Mouse (Mus musculus): ENCODE data around the gene Themis2. TPM values are rescaled to one million over a fixed set of nuclear protein-coding genes. Genes with fewer than 3 reads are reported as not detected.
A peak's percentile ranks its signal among the peaks of the same experiment; 100 is the strongest.
"Not testable (repeated sequence)": the region's sequence is repeated elsewhere in the genome, so short reads cannot be mapped to it uniquely, and the experiment has no call there.

The Themis2 gene
- total RNA-seq, 2 experiments from 2014 or later = 0.69 to 1.2 TPM

DNA sequence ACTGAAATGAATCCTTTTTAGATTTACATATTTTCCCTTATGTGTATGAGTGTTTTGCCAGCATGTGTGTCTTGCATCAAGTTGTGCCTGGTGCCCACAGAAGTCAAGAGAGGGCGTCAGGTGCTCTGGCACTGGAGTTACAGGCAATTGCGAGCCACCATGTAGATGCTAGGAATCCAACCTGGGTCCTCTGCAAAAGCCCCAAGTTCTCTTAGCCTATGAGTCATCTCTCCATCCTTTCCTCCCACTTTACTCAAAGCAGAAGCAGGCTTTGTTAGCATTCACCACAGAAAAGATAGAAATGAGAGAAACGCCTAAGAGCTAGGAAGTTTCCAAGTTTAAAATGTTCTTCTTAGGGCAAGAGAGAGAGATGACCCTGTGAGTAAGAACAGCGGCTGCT lies 3.7 kb upstream of the Themis2 start:
- DNase-seq = no peak

DNA sequence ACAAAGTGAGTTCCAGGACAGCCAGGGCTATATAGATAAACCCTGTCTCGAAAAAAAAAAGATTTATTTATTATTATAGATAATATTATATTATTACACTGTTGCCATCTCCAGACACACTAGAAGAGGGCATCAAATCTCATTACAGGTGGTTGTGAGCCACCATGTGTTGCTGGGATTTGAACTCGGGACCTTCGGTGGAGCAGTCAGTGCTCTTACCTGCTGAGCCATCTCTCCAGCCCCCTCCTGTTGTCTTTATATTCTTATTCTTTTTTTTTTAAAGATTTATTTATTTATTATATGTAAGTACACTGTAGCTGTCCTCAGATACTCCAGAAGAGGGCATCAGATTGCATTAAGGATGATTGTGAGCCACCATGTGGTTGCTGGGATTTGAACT lies 2.5 kb upstream of the Themis2 start:
- not testable (repeated sequence) for DNase-seq

DNA sequence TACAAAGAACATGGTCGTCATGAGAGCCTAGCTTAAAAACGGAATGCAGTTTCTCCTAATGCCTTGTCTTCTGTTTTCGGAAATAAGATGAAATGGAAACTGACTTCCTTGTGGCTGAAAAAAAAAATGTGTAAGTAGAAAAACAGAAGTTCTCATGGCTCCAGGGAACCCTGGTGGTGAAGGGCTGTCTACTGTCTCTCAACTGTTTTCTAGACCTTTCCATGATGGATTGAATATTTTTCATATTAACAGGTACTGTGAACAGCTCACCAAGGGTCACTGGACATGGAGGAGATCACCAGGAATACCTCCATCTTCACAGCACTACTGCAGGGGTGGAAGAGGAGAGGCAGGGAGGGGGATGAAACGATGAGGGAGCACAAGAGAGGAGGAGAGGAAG lies 1.8 kb upstream of the Themis2 start:
- DNase-seq = no peak

DNA sequence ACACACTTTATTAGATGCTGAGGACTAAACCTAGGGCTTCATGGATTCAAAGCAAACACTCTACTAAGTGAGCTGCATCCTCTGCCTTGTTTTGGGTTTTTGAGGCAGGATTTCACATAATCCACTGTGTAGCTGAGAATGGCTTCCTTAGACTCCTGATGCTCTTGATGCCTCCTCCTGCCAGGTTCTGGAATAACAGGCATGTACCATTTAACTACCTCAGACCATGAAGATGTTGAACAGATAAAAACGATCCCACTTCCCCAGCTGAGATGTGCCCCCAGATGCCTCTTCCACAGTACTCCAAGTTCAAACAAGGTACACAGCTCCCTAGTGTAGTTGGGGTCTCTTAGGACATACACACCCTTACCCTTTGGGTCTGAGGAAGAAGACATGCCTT lies 1.3 kb upstream of the Themis2 start:
- no peak for DNase-seq

DNA sequence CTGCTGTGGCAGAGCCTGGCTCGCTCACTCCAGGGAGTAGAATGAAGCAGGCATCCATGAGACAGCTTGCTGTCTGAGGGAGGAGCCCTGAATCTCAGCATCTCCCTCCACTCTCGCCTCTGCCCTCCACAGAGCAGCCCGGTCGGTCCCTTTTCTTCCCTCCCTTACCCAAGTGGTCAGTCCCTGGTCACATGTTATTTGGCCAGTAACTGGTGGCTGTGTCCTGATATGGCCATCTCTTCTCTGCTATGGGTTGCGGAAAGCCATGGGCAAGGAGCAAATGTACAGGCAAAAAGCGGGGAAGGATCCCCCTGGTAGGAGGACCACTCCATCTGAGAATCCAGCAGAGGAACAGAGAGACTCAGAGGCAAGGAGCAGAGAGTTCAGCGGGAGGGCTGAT lies 1.0 kb downstream of the Themis2 start:
- DNase-seq = no peak

DNA sequence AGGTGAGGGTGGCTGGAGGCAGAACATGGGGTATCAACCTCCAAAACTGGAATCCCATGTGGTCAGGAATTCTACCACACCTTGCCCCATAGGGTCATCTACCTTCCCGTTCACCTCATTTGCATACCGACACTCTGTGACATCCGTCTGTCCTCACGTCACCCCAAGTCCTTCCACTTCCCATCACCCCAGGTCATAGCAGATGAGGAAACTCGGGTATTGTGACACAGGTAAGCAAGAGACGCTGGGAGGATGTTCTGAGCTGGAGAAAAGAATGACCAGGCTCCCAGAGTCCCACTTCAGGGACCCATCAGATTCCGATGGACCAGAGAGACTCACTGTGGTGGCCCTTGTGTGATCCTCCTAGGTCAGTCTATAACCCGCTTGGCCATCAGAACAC lies 1.4 kb downstream of the Themis2 start:
- no peak for DNase-seq

DNA sequence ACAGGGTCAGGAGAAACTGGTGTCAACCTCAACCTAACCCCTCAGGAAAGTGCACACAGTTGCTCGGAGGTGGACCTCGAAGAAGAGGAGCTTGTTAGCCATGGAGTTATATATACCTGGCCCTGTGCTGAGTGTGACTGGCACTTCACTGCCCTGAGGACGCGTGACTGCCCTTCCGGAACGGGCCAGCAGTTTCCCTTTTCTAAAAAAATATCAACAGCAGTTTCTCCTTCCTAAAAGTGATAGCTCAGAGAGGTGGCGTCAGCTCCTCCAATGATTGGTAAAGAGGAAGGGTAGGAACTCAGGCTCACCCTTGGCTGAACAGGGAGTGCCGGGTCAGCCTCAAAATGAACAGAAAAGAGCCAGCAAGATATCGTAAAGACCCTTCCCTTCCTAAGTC lies 2.2 kb downstream of the Themis2 start:
- no peak for DNase-seq

DNA sequence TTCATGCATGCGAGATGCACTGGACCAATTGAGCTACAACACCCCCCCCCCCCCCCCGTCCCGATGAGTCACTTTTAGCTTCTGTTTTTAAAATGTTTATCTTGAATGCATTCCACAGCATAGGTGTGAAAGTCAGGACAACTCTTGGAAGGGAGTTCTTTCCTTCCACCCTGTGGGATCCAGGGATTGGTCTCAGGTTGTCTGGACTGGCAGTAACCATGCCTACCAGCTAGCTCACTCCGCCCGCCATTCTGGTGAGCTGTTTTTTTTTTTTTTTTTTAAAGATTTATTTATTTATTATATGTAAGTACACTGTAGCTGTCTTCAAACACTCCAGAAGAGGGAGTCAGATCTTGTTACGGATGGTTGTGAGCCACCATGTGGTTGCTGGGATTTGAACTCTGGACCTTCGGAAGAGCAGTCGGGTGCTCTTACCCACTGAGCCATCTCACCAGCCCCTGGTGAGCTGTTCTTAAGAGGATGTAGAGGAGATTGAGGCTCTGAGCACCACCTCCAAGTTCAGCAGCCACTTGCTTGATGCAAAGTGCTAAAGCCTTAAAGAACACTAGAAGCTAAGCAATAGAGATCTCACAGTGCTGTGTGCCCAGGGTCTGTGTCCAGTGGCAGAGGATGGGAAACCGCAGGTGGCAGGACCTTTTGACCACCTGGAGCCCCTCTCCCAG lies 2.7 kb downstream of the Themis2 start:
- DNase-seq = not testable (repeated sequence)

DNA sequence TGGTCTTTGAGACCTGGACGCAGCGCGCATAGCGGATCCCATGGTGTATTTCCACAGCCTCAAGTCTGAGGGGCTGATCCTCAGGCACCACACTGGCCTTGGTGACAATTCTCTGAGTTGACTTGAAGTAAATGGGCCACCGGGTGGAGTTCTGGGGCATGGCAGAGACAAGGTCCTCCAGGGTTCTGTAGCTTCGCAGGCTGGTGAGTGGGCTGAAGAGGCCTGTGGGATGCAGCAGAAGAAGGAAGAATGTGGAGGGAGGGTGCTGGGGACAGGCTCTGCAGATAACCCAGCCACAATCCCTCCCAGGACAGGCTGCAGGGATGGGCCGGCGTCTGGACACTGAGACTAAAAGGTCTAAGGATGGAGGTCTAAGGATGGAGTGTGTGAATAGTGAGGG lies 6.5 kb downstream of the Themis2 start:
- no peak for DNase-seq

DNA sequence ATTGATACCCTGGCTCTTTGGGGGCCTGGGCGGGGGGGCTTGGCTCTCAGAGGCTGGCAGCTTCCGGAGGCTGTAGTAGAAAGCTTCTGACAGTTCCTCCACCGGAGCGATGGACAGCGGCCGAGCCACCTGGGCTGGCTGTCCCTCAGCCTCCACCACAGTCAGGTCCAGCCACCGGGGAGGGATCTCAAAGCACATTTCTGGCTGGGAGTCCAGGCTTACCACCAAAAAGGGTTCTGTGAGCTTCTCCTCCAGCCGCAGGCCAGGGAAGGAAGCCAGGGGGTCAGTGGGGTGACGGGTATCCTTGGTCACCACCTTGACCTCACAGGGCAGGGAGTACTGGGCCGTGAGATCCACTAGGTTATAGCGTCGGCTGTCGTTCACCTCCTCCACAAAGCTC lies 11.0 kb downstream of the Themis2 start:
- DNase-seq = no peak

DNA sequence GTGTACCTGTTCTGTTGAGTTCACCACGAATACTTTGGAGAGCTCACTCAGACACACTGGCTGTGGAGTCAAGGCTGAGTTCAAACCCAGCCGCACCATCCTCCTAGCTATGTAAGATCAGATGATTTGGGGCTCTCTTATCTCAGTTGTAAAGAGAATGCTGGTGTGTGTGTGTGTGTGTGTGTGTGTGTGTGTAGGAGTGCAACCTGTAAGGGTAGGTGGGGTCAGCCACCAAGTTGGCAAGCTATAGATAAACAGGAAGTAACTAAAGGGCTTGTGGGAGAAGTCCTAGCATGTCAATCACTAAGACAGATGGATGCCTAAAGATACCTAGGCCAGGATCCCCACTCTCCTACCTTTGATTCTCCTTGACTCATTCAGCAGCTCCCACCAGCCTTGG lies 12.5 kb downstream of the Themis2 start:
- DNase-seq = no peak

DNA sequence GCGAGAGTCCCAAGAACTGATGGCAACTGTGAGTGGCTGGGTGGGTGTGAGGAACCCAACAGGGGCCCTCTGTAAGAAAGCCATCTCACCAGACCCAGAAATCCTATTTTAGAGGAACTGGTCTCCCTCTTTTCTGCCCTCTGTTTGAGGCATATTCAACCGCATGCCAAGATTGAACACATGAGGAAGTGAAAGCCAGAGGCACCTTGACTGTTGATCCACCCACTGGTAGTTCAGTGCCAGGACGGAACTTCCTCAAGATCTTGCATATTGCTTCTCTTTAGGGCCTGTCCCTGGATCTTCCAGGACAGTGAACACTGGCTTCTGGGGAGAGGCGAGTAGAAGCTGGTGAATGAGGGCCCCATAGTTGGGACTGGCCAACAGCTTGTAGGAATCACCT lies 15.9 kb downstream of the Themis2 start:
- DNase-seq = no peak

DNA sequence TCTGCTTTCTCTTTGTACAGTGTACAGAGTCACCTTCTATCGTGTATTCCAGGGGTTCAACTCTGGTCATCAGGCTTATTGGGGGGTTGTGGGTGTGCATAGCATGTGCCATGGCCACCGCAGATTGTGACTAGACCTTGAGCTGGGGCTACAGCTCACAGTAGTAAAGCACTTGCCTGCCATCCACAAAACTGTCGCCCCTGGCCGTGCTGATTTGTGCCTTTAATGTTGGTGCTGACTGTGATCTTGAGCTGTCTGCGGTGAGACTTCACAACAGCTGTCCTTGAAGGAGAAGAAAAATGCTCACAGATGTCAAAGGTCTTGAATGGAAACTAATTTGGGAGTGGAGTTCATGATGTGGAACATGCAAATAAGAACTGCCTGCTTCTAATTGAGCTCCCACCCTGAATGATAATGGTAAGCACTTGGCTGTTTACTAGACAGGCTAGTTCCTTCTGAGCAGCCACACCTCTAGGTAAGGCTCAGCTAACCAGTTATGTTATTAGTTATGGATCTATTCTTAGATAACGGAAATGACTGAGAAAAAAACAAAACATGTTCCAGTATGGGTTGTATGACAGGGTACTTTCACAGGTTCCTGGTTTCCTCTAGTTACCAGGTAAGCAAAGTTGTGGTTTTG lies 17.5 kb downstream of the Themis2 start:
- no peak for DNase-seq

DNA sequence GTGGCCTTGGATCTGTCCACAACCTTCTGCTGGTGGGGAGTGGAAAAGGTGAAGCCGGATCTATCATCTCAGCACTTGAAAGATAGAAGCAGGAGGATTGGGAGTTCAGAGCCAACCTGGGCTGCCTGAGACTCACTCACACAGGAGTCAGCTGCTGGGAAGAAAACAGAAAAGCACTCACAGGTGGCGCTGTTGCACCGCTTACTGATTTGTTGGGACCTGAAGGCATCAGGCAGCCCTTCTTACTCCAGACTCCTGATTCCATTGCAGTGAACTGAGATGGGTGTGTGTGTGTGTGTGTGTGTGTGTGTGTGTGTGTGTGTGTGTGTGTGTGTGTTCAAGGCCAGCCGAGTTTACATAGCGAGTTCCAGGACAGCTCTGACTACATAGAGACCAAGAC lies 19.4 kb downstream of the Themis2 start:
- peak; percentile 36 for DNase-seq

DNA sequence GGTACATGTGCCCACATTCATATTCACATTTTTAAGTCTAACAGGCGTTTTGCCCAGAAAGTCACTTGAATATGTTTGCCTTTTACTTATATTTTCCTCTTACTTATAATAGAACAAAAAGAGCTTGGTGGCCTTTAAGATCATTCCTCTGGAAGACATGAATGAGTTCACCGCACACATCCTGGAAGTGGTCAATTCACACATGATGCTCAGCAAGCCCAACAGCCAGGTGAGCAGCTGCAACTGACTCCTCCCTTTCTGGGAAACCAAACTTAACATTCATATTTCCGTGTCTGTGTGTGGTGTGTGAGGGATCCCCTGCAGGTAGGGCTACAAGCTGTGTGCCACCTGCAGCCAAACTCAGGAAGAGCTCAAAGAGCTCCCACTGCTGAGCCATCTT lies 21.3 kb downstream of the Themis2 start:
- no peak for DNase-seq

DNA sequence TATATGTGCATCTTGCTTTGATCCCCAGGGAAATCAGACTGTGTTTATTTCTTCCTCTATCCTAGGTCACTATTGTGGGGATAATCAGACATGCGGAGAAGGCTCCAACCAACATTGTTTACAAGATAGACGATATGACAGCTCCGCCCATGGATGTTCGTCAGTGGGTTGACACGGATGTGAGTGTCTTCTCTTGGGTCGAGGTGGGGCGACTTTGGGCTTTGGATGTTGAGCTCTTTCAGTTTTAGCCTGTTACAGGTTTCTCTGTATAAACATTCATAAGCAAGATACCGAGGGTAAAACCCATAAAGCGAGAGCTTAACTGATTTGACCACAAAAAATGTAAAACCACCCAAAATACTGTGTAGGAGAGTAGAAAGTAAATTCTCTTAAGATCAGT lies 24.4 kb downstream of the Themis2 start:
- DNase-seq = no peak

DNA sequence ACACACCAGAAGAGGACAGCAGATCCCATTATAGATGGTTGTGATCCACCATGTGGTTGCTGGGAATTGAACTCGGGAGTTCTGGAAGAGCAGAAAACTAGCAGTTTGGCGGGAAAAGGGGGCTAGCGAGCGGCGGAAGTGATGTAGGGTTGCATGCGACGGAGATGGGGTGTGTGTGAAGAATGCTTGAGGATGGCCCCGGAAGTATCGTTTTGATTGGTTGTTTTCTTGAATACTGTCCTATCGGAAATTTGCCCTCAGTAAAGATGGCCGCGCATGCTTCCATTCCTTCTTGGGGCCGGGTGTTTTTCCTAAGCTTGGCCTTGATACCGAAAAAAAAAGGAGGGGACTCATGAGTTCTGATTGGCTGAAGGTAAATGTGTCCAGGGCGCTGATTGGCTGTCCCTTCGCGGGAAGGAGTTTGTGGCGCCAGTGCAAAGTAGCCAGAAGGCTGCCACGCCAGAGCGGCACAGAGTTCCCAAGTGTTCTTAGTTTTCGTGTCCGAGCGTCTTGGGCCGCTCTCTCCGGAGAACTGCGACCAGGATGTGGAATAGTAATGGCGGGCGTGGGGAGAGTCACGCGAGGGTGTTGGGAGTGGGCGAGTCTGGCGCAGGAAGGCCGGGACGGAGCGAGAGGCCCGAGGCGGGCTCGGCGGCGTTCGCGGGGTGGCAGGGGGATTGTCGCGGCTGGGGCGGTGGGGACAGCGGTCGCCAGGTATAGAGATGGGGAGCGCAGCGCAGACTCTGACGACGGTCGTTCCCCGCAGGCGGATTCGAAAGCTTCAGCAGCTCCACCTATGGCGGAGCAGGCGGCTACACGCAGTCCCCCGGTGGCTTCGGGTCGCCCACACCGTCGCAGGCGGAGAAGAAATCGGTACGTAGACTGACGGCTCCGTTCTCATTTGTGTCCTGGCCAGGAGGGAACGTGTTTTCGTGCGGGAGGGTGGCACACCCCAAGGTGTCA lies 28.0 kb downstream of the Themis2 start, which contains the start of gene Rpa2:
Gene Rpa2, plus strand, starts transcription at position 419 of the 963 bp plus-strand sequence.
- peak; percentile 97 for DNase-seq

DNA sequence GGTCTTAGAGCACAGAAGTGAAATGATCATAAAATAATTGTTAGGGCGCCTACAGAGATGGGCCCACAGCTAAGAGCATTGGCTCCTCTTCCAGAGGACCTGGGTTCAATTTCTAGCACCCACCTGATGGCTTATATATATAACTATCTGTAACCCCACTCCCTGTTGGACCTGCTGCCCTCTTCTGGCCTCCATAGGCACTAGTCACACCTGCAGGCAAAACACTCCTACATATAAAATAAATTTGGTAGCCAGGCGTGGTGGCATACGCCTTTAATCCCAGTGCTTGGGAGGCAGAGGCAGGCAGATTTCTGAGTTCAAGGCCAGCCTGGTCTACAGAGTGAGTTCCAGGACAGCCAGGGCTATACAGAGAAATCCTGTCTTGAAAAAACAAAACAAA lies 33.1 kb downstream of the Themis2 start:
- DNase-seq = not testable (repeated sequence)

DNA sequence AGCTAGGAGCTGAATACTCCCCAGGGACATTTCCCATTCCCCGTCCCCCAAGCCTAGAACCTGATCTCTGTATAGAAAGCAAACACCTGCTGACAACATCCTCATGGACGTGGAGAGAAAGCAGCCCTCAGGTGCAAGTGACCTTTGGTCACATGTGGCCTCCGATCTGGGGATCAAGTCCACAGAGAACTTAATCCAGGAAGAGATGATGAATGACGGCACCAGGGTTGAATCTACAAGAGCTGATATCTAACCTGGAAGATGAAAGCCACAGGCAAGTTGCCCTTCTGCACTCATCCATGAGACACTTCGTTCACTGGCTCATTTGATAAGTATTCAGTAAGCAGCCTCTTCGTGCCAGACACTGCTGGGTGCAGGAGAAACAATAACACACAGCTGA lies 33.6 kb downstream of the Themis2 start:
- no peak for DNase-seq

DNA sequence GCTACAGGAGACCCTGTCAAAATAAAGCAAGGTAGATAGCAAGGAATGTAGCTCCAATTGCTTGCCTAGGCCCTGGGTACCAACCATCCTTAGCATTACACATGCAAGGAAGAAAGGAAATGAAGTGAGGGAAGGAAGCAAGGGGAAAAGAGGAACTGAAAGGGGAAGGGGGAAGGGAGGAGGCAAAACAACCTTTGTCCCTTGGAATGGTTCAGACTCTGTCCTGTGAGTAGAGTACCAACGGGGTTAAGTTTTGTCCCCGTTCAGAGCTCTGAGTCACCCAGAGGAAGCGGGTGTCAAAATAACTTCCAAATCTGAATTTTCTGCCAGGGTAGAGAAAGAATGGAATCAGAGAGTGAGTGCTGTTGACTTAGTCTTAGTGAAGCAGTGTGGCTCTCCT lies 35.9 kb downstream of the Themis2 start:
- no peak for DNase-seq

DNA sequence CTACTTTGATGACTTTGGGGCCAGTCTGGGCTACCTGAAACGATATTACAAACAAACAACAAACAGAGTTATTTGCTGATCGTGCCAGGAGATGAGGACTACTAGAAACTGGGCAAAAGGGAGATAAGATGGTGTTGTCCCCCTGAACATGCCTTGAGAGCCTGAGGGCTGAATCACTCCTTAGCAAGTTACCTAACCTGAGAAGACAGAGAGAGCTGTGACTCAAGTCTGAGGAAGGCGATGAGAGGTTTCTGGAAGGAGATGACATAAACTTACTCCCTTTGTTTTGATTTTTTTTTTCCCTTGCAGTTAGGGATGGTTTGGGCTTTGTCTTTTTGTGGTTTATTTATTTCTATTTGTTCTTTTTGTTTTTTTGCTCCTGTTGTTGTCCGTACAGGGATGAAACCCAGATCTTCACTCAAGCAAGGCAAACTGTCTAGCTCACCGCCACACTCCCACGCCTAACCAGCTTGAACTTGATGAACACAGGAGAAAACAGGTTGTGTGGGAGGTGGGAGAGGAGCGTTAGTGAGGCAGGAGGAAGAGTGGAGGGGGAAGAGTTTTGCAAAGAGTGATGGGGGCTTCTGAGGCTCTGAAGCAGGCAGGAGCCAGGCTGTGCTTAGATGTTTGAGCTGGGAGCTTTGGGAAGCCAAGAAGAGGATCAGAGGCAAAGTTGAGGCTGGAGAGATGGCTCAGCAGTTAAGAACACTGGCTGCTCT lies 38.4 kb downstream of the Themis2 start:
- no peak for DNase-seq

DNA sequence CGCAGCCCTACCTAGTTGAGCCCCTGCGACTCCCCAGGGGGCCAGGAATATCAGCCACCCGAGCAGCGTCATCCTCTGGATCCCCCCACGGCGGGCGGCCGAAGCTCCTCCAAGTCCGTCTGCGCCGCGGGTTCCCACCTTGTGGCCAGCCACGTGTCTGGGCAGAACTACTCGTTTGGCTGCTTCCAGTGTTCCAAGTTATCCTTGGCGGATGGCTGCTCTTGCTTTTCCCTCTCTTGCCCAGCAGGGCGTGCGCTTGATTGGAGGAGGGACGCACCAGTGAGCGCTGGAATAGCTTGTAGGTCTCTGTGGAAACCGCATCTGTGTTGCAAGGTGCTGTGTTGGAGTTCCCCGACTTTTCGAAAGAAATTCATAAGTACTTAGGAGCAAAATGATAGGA lies 39.2 kb downstream of the Themis2 start, which contains the start of gene Smpdl3b:
Gene Smpdl3b, minus strand, starts transcription at position 279 of the 400 bp plus-strand sequence.
- DNase-seq = peak; percentile 76
